Mouse (Mus musculus): Measurements from ENCODE around the gene Glis2. TPM values are rescaled to one million over a fixed set of nuclear protein-coding genes. Genes with fewer than 3 reads are reported as not detected.
A peak's percentile ranks its signal among the peaks of the same experiment; 100 is the strongest.

Glis2 gene
- polyA plus RNA-seq, 1 experiment = 29.6 TPM

GRCm38 (mm10) chr16:4614639-4615038, 20.1 kb downstream of the Glis2 start:
- TF ChIP-seq TCF12 (IDR thresholded peaks at IDR 0.05; ENCODE audit: insufficient read depth, poor library complexity, severe bottlenecking) = no peak
- TF ChIP-seq MYOD1 (IDR thresholded peaks at IDR 0.05; ENCODE audit: control insufficient read depth in 1 of 3, insufficient read length in 2 of 3, low read depth in 2 of 3) = no peak
- no peak for TF ChIP-seq USF1 (IDR thresholded peaks at IDR 0.05; ENCODE audit: low read depth)
- no peak for TF ChIP-seq MYOG (IDR thresholded peaks at IDR 0.05; ENCODE audit: control insufficient read depth in 1 of 3, insufficient read depth in 1 of 3, insufficient read length in 2 of 3, low read depth in 2 of 3)
- no peak for TF ChIP-seq POLR2AphosphoS2 (IDR thresholded peaks at IDR 0.05; ENCODE audit: insufficient read length, low read depth)
- no peak for TF ChIP-seq CEBPB (IDR thresholded peaks at IDR 0.05; ENCODE audit: insufficient read depth, poor library complexity, severe bottlenecking)
- no peak for TF ChIP-seq POLR2A (IDR thresholded peaks at IDR 0.05; ENCODE audit: insufficient read length, low read depth)
- TF ChIP-seq E2F4 (IDR thresholded peaks at IDR 0.05; ENCODE audit: insufficient read depth) = no peak
- TF ChIP-seq REST (IDR thresholded peaks at IDR 0.05; ENCODE audit: insufficient read depth, insufficient read length) = no peak
- Histone ChIP-seq H3K4me3 (no peak overlapping the region), H3ac (ENCODE audit: control insufficient read depth, insufficient read length) (no peak overlapping the region), H3K4me2 (ENCODE audit: low read depth) (no peak overlapping the region), H3K79me2 (ENCODE audit: control insufficient read depth, insufficient read depth) (peaks cover 10% of the 10 kb centered on the region), H3K36me3 (ENCODE audit: control insufficient read depth, insufficient read depth) (peaks cover 18% of the 10 kb centered on the region), H3K27me3 (ENCODE audit: control insufficient read depth, insufficient read depth, insufficient read length) (no peaks in the 10 kb centered on the region)

GRCm38 (mm10) chr16:4615297-4615696, 20.8 kb downstream of the Glis2 start:
- Histone ChIP-seq H3K27me3 (ENCODE audit: control insufficient read depth, insufficient read depth, insufficient read length) (no peaks in the 10 kb centered on the region), H3K4me2 (ENCODE audit: low read depth) (no peak overlapping the region), H3K4me3 (no peak overlapping the region), H3ac (ENCODE audit: control insufficient read depth, insufficient read length) (no peak overlapping the region), H3K36me3 (ENCODE audit: control insufficient read depth, insufficient read depth) (peaks cover 14% of the 10 kb centered on the region), H3K79me2 (ENCODE audit: control insufficient read depth, insufficient read depth) (peaks cover 14% of the 10 kb centered on the region)
- TF ChIP-seq POLR2A (IDR thresholded peaks at IDR 0.05; ENCODE audit: insufficient read length, low read depth) (peak; percentile 11), REST (IDR thresholded peaks at IDR 0.05; ENCODE audit: insufficient read depth, insufficient read length) (no peak)

GRCm38 (mm10) chr16:4616829-4617228, 22.3 kb downstream of the Glis2 start:
- H3K4me3 ChIP-seq = no peak overlapping the region
- H3K36me3 ChIP-seq (ENCODE audit: control insufficient read depth, insufficient read depth) = peaks cover 11% of the 10 kb centered on the region
- TF ChIP-seq POLR2A (IDR thresholded peaks at IDR 0.05; ENCODE audit: insufficient read length, low read depth) = no peak
- peak in 2 of 3 experiments; percentile 3 to 8 for TF ChIP-seq MYOD1 (IDR thresholded peaks at IDR 0.05; ENCODE audit: control insufficient read depth in 1 of 3, insufficient read length in 2 of 3, low read depth in 2 of 3)
- no peak for TF ChIP-seq TCF12 (IDR thresholded peaks at IDR 0.05; ENCODE audit: insufficient read depth, poor library complexity, severe bottlenecking)
- TF ChIP-seq POLR2AphosphoS2 (IDR thresholded peaks at IDR 0.05; ENCODE audit: insufficient read length, low read depth) = peak; percentile 68
- H3ac ChIP-seq (ENCODE audit: control insufficient read depth, insufficient read length) = no peak overlapping the region
- peaks cover 22% of the 10 kb centered on the region for H3K79me2 ChIP-seq (ENCODE audit: control insufficient read depth, insufficient read depth)
- H3K27me3 ChIP-seq (ENCODE audit: control insufficient read depth, insufficient read depth, insufficient read length) = no peaks in the 10 kb centered on the region
- H3K4me2 ChIP-seq (ENCODE audit: low read depth) = no peak overlapping the region

GRCm38 (mm10) chr16:4624074-4624473, 29.6 kb downstream of the Glis2 start:
- Histone ChIP-seq H3K79me2 (ENCODE audit: control insufficient read depth, insufficient read depth) (peaks cover 39% of the 10 kb centered on the region), H3K36me3 (ENCODE audit: control insufficient read depth, insufficient read depth) (peaks cover 3% of the 10 kb centered on the region), H3ac (ENCODE audit: control insufficient read depth, insufficient read length) (peak overlapping the region; percentile 73), H3K4me3 (peak overlapping the region; percentile 64), H3K27me3 (ENCODE audit: control insufficient read depth, insufficient read depth, insufficient read length) (no peaks in the 10 kb centered on the region), H3K4me2 (ENCODE audit: low read depth) (peak overlapping the region; percentile 95)
- no peak for TF ChIP-seq TCF3 (IDR thresholded peaks at IDR 0.05; ENCODE audit: insufficient read length, low read depth)
- TF ChIP-seq MYOD1 (IDR thresholded peaks at IDR 0.05; ENCODE audit: control insufficient read depth in 1 of 3, insufficient read length in 2 of 3, low read depth in 2 of 3) = no peak
- no peak for TF ChIP-seq MAX (IDR thresholded peaks at IDR 0.05; ENCODE audit: low read depth)
- no peak for TF ChIP-seq USF1 (IDR thresholded peaks at IDR 0.05; ENCODE audit: low read depth)
- TF ChIP-seq E2F4 (IDR thresholded peaks at IDR 0.05; ENCODE audit: insufficient read depth) = no peak
- TF ChIP-seq REST (IDR thresholded peaks at IDR 0.05; ENCODE audit: insufficient read depth, insufficient read length) = no peak
- no peak for TF ChIP-seq TCF12 (IDR thresholded peaks at IDR 0.05; ENCODE audit: insufficient read depth, poor library complexity, severe bottlenecking)
- no peak for TF ChIP-seq CEBPB (IDR thresholded peaks at IDR 0.05; ENCODE audit: insufficient read depth, poor library complexity, severe bottlenecking)
- TF ChIP-seq POLR2AphosphoS2 (IDR thresholded peaks at IDR 0.05; ENCODE audit: insufficient read length, low read depth) = no peak
- TF ChIP-seq POLR2A (IDR thresholded peaks at IDR 0.05; ENCODE audit: insufficient read length, low read depth) = no peak

GRCm38 (mm10) chr16:4624481-4625110, 30.1 kb downstream of the Glis2 start, which contains the start of gene Pam16:
Gene Pam16 (minus strand): TSS chr16:4624988.
- peaks cover 37% of the 10 kb centered on the region for H3K79me2 ChIP-seq (ENCODE audit: control insufficient read depth, insufficient read depth)
- no peaks in the 10 kb centered on the region for H3K27me3 ChIP-seq (ENCODE audit: control insufficient read depth, insufficient read depth, insufficient read length)
- H3ac ChIP-seq (ENCODE audit: control insufficient read depth, insufficient read length) = peak within 1 kb of the TSS; percentile 73
- TF ChIP-seq POLR2AphosphoS2 (IDR thresholded peaks at IDR 0.05; ENCODE audit: insufficient read length, low read depth) = peak; percentile 98
- peak; percentile 79 for TF ChIP-seq POLR2A (IDR thresholded peaks at IDR 0.05; ENCODE audit: insufficient read length, low read depth)
- no peak for TF ChIP-seq TCF3 (IDR thresholded peaks at IDR 0.05; ENCODE audit: insufficient read length, low read depth)
- H3K36me3 ChIP-seq (ENCODE audit: control insufficient read depth, insufficient read depth) = peaks cover 3% of the 10 kb centered on the region
- H3K4me3 ChIP-seq = peak within 1 kb of the TSS; percentile 64
- H3K4me2 ChIP-seq (ENCODE audit: low read depth) = peak within 1 kb of the TSS; percentile 95

Data from myocyte (in vitro differentiated cells).